Mouse (Mus musculus) v-Abl transformed pro-B cells (cell line): ENCODE results near the gene Lce3d.

ENCODE experiments used
- in situ Hi-C, 2 experiments: fragments of 400-800 bp; cut with MboI; formaldehyde crosslinking; loops; one replicate each; pipeline ENCODE4 v1.15.1; 2025; ENCODE audit not compliant: unreplicated experiment in 2 of 2

Lce3d gene

GRCm38 (mm10) chr3:92957090-92957489, at the start of gene Lce3d:
Gene Lce3d, plus strand, starts transcription at chr3:92957390.
- in situ Hi-C loops, result no loop called here

- in situ Hi-C loops, result loop anchor here in 1 of 2 experiments (25.0 kb wide), 1 partner anchor 580 kb away; no protein-coding TSS in a partner anchor
Measured at GRCm38 (mm10) chr3:92907571-92907970, 49.6 kb upstream of the Lce3d start.

- in situ Hi-C loops, result loop anchor here in 1 of 2 experiments (25.0 kb wide), 1 partner anchor 567 kb away; no protein-coding TSS in a partner anchor
Measured at GRCm38 (mm10) chr3:92920364-92920763, 36.8 kb upstream of the Lce3d start.

- in situ Hi-C loops, result no loop called here
Measured at GRCm38 (mm10) chr3:92926130-92926529, 31.1 kb upstream of the Lce3d start, which contains the start of gene Lce3a. Gene Lce3a, minus strand, starts transcription at chr3:92926230.

- in situ Hi-C loops, result no loop called here
Measured at GRCm38 (mm10) chr3:92932679-92933078, 24.5 kb upstream of the Lce3d start, which contains the start of gene Lce3b. Gene Lce3b, plus strand, starts transcription at chr3:92932979.

- in situ Hi-C loops, result no loop called here
Measured at GRCm38 (mm10) chr3:92944186-92944585, 13.0 kb upstream of the Lce3d start, which contains the start of gene Lce3c. Gene Lce3c, plus strand, starts transcription at chr3:92944486.

- in situ Hi-C loops, result no loop called here
Measured at GRCm38 (mm10) chr3:92966761-92967160, 9.6 kb downstream of the Lce3d start, which contains the start of gene Lce3e. Gene Lce3e, plus strand, starts transcription at chr3:92967061.

- in situ Hi-C loops, result no loop called here
Measured at GRCm38 (mm10) chr3:92978484-92978883, 21.3 kb downstream of the Lce3d start.

GRCm38 (mm10) chr3:92991926-92992325, 34.7 kb downstream of the Lce3d start, which contains the start of gene Lce3f:
Gene Lce3f, plus strand, starts transcription at chr3:92992226.
- in situ Hi-C loops, result no loop called here

GRCm38 (mm10) chr3:92998691-92999090, 41.5 kb downstream of the Lce3d start:
- in situ Hi-C loops, result no loop called here

GRCm38 (mm10) chr3:93000621-93001020, 43.4 kb downstream of the Lce3d start:
- in situ Hi-C loops, result no loop called here

- in situ Hi-C loops, result no loop called here
Measured at GRCm38 (mm10) chr3:93002843-93003242, 45.7 kb downstream of the Lce3d start.
